Mouse (Mus musculus): ENCODE results near the gene Fkbp7.

The Fkbp7 gene
- long read RNA-seq, experiment 1, transcript Fkbp7-201 (4 exons, 860 nt), result major isoform, 24 of 31 reads
- long read RNA-seq, experiment 1, partial matches to known transcripts, result 1 of 31 reads
- long read RNA-seq, experiment 1, other reads (novel, unspliced or antisense), result 6 of 31 reads
- long read RNA-seq, experiment 2, transcript Fkbp7-201 (4 exons, 860 nt), result major isoform, 23 of 43 reads
- long read RNA-seq, experiment 2, partial matches to known transcripts, result 2 of 43 reads
- long read RNA-seq, experiment 2, other reads (novel, unspliced or antisense), result 18 of 43 reads

GRCm38 (mm10) chr2:76672966-76673392, at the start of gene Fkbp7:
Fkbp7 (minus strand) TSS chr2:76673116.
- intact Hi-C loops (cut with DNase I), result no loop called here

DNA sequence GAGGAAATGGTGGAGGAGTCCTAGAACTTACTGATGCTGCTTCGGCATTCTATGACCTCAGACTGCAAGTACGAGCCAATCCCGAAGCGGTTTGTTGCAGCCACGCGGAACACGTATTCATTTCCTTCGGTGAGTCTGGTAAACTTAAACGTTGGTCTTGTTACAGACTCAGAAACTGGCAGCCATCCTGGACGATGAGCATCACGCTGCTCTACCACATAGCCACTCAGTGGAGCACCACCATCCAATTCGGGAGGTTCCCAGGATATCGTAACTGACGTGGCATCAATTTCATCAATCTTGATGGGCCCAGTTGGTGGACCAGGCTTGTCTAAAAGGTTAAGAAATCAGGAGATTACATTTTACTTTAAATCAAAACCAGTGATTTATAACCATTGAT, 46.7 kb upstream of the Fkbp7 start:
- intact Hi-C loops (cut with DNase I), result no loop called here

DNA sequence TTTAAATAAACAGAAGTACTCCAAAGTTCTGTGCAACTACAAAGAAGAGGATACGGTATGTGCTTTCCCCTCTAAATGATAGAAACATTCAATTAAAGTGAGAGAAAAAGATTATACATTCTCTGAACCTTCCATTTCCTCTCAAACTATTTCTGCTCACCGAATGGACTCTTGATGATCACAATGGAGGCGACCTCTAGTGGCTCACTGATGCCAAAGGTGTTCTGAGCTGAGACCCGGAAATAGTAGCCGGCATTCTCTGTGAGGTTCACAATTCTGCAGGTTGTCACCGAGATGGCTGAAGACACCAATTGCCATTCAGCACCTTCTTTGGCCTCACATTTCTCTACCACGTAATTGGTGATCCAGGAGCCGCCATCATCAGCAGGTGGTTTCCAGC, 42.1 kb upstream of the Fkbp7 start:
- intact Hi-C loops (cut with DNase I), result no loop called here

- intact Hi-C loops (cut with DNase I), result no loop called here
Observed at GRCm38 (mm10) chr2:76708512-76708911, 35.6 kb upstream of the Fkbp7 start.

GRCm38 (mm10) chr2:76705655-76706054, 32.7 kb upstream of the Fkbp7 start:
- intact Hi-C loops (cut with DNase I), result no loop called here

DNA sequence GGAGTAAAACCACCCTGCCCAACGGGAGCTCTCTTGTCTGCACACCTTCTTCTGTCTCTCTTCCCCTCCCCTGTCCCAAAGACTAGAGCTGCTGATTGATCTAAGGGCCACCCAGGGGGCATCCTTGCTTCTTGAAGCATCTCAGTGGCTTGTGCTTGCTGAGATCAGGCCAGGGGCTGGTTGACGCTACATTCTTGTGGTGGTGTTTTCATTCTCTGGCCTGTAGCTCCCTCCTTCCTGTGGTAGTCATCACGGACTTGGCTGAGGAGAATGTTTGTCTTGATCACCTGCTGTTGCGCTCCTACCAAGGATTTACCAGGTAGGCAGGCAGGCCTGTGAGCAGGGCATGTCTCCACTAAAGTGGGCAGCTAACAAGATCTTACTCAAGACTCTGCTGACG, 29.8 kb upstream of the Fkbp7 start:
- intact Hi-C loops (cut with DNase I), result no loop called here

GRCm38 (mm10) chr2:76702188-76702587, 29.3 kb upstream of the Fkbp7 start:
- intact Hi-C loops (cut with DNase I), result no loop called here

GRCm38 (mm10) chr2:76695290-76695689, 22.4 kb upstream of the Fkbp7 start:
- intact Hi-C loops (cut with DNase I), result no loop called here

DNA sequence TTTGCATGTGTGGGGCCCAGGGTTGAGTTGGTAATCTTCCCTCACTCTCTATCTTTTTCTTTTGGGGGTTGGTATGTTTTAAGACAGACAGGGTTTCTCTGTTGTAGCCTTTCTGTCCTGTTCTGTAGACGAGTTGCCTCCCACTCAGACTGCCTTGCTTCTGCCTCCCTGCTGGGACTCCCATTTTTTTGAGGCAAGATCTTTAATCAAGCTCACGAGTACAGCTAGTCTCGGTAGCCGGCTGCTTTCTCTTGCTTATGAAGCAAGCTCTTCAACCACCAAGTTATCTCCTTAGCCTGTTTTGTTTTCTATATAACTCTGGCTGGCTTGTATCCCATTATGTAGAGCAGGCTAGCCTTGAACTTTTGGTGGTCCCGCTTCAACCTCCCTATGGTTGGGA, 20.8 kb upstream of the Fkbp7 start:
- intact Hi-C loops (cut with DNase I), result no loop called here

GRCm38 (mm10) chr2:76690436-76691204, 17.7 kb upstream of the Fkbp7 start:
- intact Hi-C loops (cut with DNase I), result no loop called here

GRCm38 (mm10) chr2:76688162-76688561, 15.2 kb upstream of the Fkbp7 start:
- intact Hi-C loops (cut with DNase I), result no loop called here

DNA sequence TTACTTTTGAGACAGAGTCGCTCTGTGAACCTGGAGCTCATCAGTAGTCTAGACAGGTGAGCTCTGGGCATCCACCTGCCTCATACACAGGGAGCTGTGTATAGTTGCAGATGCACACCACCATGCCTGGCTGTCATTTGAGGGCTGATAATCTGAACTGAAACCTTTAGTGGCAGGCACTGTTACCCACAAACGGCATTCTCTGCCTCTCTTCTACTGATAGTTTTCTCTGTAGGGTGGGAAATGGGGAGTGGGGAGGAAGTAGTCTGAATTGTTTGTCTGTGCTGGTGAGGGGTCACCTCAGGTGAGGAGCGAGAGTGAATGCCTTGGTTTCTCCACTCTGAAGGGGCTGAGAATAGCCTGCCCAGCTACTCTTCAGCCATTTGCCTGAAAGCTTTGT, 14.7 kb upstream of the Fkbp7 start:
- intact Hi-C loops (cut with DNase I), result no loop called here

- intact Hi-C loops (cut with DNase I), result no loop called here
Observed at GRCm38 (mm10) chr2:76686986-76687385, 14.1 kb upstream of the Fkbp7 start.

DNA sequence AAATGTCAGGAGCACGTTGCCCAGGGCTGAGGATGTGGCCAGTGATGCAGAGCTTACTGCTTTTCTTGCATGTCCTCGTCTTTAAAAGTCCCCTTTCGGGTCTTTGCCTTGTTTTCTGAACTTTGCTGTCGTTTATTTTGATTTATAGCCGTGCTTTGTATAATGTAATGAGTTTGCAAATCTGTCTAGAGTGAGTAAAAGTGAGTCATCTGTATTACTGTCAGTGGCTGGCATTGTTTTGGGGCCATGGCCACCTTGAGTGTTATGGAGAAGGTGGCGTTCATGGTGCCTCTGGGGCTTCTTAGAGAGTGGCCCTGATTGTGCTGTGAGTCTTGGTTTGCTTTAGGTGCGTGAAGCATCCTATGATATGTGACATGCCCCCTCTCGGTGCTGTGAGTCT, 9.4 kb upstream of the Fkbp7 start:
- intact Hi-C loops (cut with DNase I), result no loop called here

DNA sequence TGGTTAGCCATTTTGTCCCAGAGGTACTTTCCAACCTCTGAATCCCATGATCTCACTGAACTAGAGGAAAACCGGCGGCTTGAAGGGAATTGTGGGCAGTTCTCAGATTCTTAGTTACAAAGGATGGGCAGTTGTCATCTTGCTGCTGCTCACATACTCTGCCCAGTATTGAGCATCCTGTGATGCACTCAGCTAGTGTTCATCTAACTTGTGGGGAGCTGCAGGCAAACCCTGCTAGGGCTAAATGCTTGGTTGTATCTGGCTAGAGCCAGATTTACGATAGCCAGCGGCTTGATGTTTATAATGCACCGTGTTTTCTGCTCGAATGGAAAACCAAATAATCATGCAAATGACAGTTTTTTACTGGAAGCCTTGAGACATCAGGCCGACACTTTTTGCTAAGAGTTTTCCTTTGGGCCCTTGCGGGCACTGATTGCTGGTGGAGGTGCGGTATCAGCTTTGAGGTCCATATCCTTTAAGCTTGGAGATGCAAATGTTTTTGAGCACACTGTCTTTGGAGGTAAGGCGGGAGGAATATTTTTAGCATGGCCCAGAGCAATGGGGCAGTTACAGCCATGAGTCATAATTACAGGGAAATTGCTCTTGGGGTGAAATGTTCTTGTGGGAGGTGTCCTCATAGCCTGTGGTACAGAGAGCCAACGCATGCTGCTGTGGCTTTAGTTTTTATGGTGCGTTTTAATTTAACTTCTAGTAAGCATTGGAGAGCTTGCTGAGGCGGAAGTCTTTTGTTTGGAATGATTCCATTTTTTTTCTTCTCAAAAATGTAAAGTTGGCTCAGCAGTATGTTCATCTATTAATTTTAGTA, 3.7 kb upstream of the Fkbp7 start:
- intact Hi-C loops (cut with DNase I), result no loop called here

GRCm38 (mm10) chr2:76675949-76676348, 3.0 kb upstream of the Fkbp7 start:
- intact Hi-C loops (cut with DNase I), result no loop called here

- intact Hi-C loops (cut with DNase I), result no loop called here
Observed at GRCm38 (mm10) chr2:76675451-76675850, 2.5 kb upstream of the Fkbp7 start.

DNA sequence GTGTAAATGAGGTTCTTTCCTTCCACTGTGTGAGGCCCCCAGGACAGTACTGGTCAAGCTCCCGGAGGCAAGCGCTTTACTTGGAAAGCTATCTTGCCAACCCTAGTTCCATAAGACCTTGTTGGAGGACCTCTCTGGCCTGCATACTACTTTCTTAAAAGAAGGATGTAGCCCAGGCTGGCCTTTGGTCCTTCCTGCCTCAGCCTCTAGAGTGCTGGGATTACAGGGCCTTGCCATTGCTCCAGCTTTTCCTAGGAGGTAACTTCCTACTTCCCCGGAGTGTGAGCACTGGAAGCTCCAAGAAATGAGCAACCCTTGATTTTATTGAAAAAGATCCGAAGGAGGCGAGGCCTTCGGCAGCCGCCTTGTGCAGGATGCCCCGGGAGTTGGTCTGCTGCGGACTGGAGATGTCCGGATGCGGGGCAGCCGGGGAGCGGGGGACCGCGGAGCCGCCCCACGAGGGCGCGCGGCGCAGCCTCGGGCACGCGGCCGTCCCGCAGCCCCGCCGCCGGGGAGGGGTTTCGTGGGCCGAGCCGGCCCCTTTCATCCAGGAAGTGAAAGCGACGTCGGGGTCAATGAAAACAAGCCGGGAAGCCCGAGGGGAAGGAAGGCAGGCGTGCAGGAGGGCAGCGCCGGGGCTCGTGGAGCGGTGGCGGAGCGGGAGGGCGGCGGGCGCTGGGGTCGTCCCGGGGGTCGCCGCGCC, 2.0 kb upstream of the Fkbp7 start, which contains the start of gene Plekha3:
Gene Plekha3, plus strand, starts transcription at position 557 of the 703 bp plus-strand sequence.
- intact Hi-C loops (cut with DNase I), result no loop called here

GRCm38 (mm10) chr2:76673472-76674081, 661 bp upstream of the Fkbp7 start:
- intact Hi-C loops (cut with DNase I), result no loop called here

GRCm38 (mm10) chr2:76672134-76672745, 676 bp downstream of the Fkbp7 start:
- intact Hi-C loops (cut with DNase I), result no loop called here
